Mouse (Mus musculus) heart, embryonic 15.5 days (tissue): ENCODE results near the gene Kctd6. TPM values are rescaled to one million over a fixed set of nuclear protein-coding genes. Genes with fewer than 3 reads are reported as not detected.
A peak's percentile ranks its signal among the peaks of the same experiment; 100 is the strongest.

Experiments used
- ATAC-seq: fragments of 200-750 bp; cut with Nextera tagmentation; replicated peaks from 2 replicates; pipeline ENCODE4 v1.8.0; 2017; ENCODE audit warnings: low read depth, moderate TSS enrichment; ENCODE audit not compliant: insufficient number of reproducible peaks, insufficient read depth, low FRiP score
- H3K27ac ChIP-seq: fragments of 300-500 bp; sonication (generic); 2 replicates; pipeline ENCODE4 v1.5.1; 2015; ENCODE audit warnings: mild to moderate bottlenecking, inconsistent platforms
- H3K27me3 ChIP-seq: fragments of 300-500 bp; sonication (generic); 2 replicates; pipeline ENCODE4 v1.6.1; 2015; ENCODE audit warnings: inconsistent platforms
- H3K36me3 ChIP-seq: fragments of 300-500 bp; sonication (generic); 2 replicates; pipeline ENCODE4 v1.6.1; 2015; ENCODE audit warnings: mild to moderate bottlenecking, inconsistent platforms
- H3K4me1 ChIP-seq: fragments of 300-500 bp; sonication (generic); replicated peaks from 2 replicates; pipeline ENCODE4 v1.6.1; 2015; ENCODE audit warnings: inconsistent platforms
- H3K4me2 ChIP-seq: fragments of 300-500 bp; sonication (generic); 2 replicates; pipeline ENCODE4 v1.6.1; 2015; ENCODE audit warnings: inconsistent platforms, mild to moderate bottlenecking, moderate library complexity
- H3K4me3 ChIP-seq: fragments of 300-500 bp; sonication (generic); 2 replicates; pipeline ENCODE4 v1.5.1; 2015; ENCODE audit warnings: mild to moderate bottlenecking, inconsistent platforms
- H3K9ac ChIP-seq: fragments of 300-500 bp; sonication (generic); 2 replicates; pipeline ENCODE4 v1.6.1; 2015; ENCODE audit warnings: mild to moderate bottlenecking, inconsistent platforms
- H3K9me3 ChIP-seq: fragments of 300-500 bp; sonication (generic); replicated peaks from 2 replicates; pipeline ENCODE4 v1.6.1; 2016; ENCODE audit warnings: inconsistent platforms
- WGBS: fragments of 180-500 bp; shearing (Covaris S2); methylation state at CpG from one replicate; pipeline ENCODE4 v1.1.7; 2015; ENCODE audit warnings: mixed read lengths; 5-methylcytosine and 5-hydroxymethylcytosine counted together
- polyA plus RNA-seq: library from polyadenylated mRNA; unstranded; fragments of >200 nt; fragmentation: Nextera tagmentation; extraction: Ambion mirVana; gene quantifications from 2 replicates; pipeline ENCODE4 v1.2.1, GENCODE M21; 2015

The Kctd6 gene
- polyA plus RNA-seq, 1 experiment from 2014 or later: 12.5 TPM

DNA sequence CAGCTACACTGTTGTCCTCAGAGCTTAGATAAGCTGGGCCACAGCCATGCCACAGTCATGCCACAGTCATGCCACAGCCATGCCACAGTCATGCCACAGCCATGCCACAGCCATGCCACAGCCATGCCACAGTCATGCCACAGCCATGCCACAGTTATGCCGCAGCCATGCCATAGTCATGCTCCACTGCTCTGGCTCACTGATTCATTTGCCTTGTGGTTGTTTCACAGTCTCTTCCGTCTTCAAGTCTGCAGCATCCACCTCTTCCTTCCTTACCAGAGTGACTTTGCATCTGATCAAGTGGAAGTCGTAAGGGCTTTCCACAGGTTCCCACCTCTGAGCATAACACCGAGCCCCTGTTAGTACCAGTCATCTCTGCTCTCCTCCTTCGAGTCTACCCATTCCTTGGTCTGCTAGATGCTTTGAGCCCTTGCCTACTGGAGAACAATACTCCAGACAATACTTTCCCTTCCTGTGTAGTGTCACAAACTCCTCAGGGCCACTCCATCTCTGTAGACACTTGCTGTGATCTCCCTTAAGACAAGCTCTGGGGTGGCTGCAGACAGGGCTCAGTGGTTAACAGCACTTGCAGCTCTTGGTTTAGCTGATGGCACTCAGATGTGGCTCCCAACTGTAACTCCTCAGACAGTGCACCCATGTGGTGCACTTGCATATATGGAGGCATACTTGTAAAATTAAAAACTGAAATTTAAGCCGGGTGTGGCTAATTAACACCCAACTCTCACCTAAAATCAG is 18.4 kb downstream of the Kctd6 start:
- H3K9me3 ChIP-seq: no peaks in the 10 kb centered on the region
- H3K4me1 ChIP-seq: peaks cover 4% of the 10 kb centered on the region
- no peaks in the 10 kb centered on the region for H3K27me3 ChIP-seq
- no peak overlapping the region for H3K4me2 ChIP-seq
- no peak for ATAC-seq
- no peak overlapping the region for H3K4me3 ChIP-seq
- H3K9ac ChIP-seq: no peak overlapping the region
- no peak overlapping the region for H3K27ac ChIP-seq
- WGBS: 70% methylated on average over 6 of the region's 6 CpGs
- no peaks in the 10 kb centered on the region for H3K36me3 ChIP-seq

DNA sequence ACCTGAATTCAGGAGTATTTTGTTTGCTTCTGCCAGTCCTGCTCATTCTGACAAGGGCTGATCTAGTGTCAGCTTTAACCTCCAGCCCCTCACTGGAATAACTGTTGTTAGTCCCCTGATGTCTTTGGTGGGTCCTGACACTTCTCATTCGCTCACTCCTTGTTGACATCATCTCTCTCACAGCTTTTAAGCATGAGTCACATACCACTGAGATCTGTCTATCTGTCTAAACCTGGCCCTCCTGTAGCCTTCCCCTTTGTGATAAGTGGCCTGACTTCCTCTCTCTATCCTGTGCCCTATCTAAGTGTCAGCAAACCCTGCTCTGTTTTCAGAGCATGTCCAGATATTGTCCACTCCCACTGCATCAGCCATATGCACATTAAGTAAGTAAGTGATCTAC is 19.3 kb downstream of the Kctd6 start:
- Histone ChIP-seq H3K4me3 (no peak overlapping the region), H3K4me1 (peaks cover 4% of the 10 kb centered on the region), H3K36me3 (no peaks in the 10 kb centered on the region), H3K4me2 (no peak overlapping the region), H3K27ac (no peak overlapping the region), H3K9me3 (no peaks in the 10 kb centered on the region), H3K27me3 (no peaks in the 10 kb centered on the region), H3K9ac (no peak overlapping the region)
- 11% methylated on average over 1 of the region's 1 CpGs for WGBS
- no peak for ATAC-seq

DNA sequence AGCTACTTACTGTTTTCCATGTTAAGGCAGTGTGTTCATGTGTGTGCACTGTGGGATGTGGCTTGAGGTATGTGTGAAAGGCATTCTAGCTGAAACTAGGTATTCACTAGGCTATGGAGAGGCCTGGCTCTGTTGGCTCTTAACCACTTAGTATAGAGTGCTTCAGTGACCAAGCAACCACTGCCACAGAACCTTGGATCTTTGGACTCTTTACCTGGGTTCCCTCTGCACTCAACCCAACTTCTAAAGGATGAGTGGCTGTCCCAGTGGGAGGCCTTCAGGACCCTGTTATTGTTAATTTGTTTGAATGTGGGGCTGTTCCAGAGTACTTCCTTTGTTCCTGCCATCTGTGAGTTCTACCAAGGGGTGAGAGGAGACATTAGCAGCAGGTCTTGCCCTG is 27.9 kb downstream of the Kctd6 start:
- Histone ChIP-seq H3K27ac (no peak overlapping the region), H3K9ac (no peak overlapping the region), H3K36me3 (no peaks in the 10 kb centered on the region), H3K27me3 (no peaks in the 10 kb centered on the region), H3K4me1 (peaks cover 4% of the 10 kb centered on the region; the same call in 1 of the 2 replicates), H3K4me3 (no peak overlapping the region), H3K4me2 (no peak overlapping the region), H3K9me3 (no peaks in the 10 kb centered on the region)
- ATAC-seq: no peak

DNA sequence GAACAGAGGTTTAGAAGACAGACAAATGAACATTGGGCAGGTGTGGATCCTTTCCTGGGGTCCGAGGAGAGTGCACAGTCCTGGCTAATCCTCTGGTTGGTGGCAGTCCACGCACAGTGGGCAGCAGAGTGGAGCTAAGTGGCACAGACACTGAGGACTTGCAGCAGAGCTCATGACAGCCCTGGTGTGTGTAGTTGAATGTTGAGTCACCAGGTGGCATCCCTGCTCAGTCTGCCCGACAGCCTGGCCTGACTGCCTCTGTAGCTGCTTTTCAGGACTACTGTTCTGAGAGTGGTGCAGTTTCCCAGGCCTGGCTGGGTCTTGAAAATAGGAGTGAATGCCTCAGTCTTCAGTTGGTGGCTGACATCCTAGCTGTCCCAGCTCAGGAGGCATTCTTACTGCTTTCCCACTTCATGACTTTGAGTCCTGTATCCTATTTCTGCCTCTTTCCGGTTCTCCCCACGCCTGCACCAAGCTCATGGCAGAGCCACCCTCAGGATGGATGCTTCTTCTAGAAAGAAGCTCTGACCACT is 28.5 kb downstream of the Kctd6 start:
- WGBS: 62% methylated on average over 5 of the region's 5 CpGs
- no peaks in the 10 kb centered on the region for H3K36me3 ChIP-seq
- no peaks in the 10 kb centered on the region for H3K27me3 ChIP-seq
- ATAC-seq: 0 out of 2 replicates have a peak, but pooled peaks have one; percentile 29
- H3K4me1 ChIP-seq: peaks cover 4% of the 10 kb centered on the region; the same call in 1 of the 2 replicates
- H3K4me2 ChIP-seq: no peak overlapping the region
- no peak overlapping the region for H3K9ac ChIP-seq
- no peak overlapping the region for H3K4me3 ChIP-seq
- no peaks in the 10 kb centered on the region for H3K9me3 ChIP-seq
- H3K27ac ChIP-seq: no peak overlapping the region

DNA sequence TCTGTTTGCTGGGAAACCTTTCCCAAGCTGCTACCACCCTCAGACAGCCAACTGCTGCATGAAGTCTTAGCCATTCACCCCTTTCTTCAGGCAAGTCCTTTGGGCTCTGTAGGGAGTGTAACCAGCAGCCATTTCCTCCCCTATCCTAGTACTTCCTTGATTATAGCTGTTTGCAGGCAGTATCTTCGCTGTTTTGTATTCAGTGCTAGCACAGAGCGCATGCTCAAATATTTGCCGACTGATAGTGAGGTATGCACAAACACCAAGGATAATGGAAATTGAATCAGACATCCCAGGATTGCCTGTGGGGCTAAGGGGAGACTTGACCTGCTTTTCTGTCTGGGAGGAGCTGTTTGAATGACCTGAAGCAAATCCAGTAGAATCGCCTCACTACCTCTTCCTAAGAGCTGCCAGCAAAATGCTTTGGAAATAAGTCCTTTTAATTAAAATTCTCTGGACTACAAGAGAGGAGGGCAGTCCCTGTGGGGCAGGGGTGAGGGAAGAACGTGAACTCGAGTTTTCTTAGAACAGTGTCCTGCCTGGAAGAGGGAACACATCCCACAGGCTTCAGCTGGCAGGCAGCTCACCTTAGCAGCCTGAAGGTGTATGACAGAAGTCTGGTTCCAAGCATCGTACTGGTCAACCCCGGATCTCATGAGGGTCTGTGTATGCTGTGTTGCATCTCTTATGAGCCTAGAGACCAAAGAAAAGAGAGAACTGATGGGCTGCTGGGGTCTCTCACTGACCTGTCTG is 29.4 kb downstream of the Kctd6 start:
- Histone ChIP-seq H3K4me1 (peaks cover 4% of the 10 kb centered on the region; the same call in 1 of the 2 replicates), H3K9ac (no peak overlapping the region), H3K4me2 (no peak overlapping the region), H3K27ac (no peak overlapping the region), H3K9me3 (no peaks in the 10 kb centered on the region), H3K4me3 (no peak overlapping the region), H3K36me3 (no peaks in the 10 kb centered on the region), H3K27me3 (no peaks in the 10 kb centered on the region)
- 65% methylated on average over 8 of the region's 8 CpGs for WGBS
- no peak for ATAC-seq

DNA sequence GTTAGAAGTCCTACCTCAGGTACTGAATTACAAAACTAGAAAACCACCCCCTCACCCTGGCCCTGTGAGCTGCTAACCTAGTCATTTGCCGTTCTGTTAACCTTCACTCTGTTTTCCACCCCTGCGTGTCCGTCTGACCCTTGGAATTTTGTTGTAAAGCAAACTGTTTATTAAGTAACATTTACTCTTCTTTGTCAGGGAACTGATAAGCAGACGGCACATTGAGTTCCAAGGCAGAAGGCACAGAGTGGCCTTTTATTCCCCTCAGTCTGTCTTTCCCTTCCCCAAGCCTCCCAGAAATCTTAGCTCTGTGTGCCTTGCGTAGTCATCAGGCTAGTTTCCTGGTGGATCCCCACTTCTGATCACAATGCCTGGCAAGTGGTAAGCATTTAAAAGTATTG is 30.3 kb downstream of the Kctd6 start:
- Histone ChIP-seq H3K4me3 (no peak overlapping the region), H3K9me3 (no peaks in the 10 kb centered on the region), H3K27ac (no peak overlapping the region), H3K4me1 (peaks cover 4% of the 10 kb centered on the region; the same call in 1 of the 2 replicates), H3K27me3 (no peaks in the 10 kb centered on the region), H3K4me2 (no peak overlapping the region), H3K36me3 (no peaks in the 10 kb centered on the region), H3K9ac (no peak overlapping the region)
- WGBS: 67% methylated on average over 5 of the region's 5 CpGs
- no peak for ATAC-seq

DNA sequence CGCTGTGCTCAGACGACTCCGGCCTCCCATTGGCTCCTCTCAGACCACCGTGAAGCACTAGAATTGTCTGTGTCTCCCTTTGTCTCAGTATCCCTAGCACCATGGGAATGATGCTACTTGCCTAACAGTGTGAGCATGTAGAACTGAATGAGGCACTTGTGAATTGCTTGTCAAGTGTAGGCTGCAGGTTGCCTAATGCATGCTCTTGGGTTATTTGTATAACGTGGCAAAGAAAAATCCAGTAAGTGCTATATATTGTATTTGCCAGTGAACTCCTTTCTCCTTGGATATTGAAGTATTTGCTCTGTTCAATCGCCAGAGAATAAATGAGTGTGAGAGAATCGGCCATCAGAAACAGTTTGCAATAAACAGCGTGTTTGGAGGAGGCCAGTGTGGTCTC is 32.9 kb downstream of the Kctd6 start:
- ATAC-seq: no peak
- Histone ChIP-seq H3K36me3 (no peaks in the 10 kb centered on the region), H3K4me1 (peaks cover 4% of the 10 kb centered on the region; the same call in 1 of the 2 replicates), H3K4me2 (no peak overlapping the region), H3K4me3 (no peak overlapping the region), H3K9me3 (no peaks in the 10 kb centered on the region), H3K27me3 (no peaks in the 10 kb centered on the region), H3K27ac (no peak overlapping the region), H3K9ac (no peak overlapping the region)
- 82% methylated on average over 8 of the region's 8 CpGs for WGBS

DNA sequence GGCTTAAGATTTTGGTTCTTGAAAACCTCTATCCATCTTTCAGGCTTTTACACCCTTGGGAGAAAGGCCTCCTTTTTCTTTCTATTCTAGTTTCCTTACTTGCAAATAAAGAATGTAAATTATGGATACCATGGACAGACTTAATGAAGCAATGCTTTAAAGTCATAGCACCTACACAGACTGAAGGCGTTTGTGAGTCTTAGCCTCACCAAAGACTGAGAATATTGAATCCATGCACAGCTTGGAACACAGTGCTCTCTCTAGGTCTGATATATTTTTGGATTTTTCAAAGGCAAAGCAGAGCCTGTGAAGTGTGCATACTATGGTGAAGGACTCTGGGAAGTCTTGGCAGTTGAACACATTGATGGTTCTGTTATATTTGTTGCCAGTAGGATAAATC is 35.3 kb downstream of the Kctd6 start:
- Histone ChIP-seq H3K9me3 (no peaks in the 10 kb centered on the region), H3K36me3 (no peaks in the 10 kb centered on the region), H3K4me3 (no peak overlapping the region), H3K27me3 (no peaks in the 10 kb centered on the region), H3K4me2 (no peak overlapping the region), H3K4me1 (no peaks in the 10 kb centered on the region), H3K27ac (no peak overlapping the region), H3K9ac (no peak overlapping the region)
- no peak for ATAC-seq
- WGBS: 96% methylated on average over 1 of the region's 1 CpGs

DNA sequence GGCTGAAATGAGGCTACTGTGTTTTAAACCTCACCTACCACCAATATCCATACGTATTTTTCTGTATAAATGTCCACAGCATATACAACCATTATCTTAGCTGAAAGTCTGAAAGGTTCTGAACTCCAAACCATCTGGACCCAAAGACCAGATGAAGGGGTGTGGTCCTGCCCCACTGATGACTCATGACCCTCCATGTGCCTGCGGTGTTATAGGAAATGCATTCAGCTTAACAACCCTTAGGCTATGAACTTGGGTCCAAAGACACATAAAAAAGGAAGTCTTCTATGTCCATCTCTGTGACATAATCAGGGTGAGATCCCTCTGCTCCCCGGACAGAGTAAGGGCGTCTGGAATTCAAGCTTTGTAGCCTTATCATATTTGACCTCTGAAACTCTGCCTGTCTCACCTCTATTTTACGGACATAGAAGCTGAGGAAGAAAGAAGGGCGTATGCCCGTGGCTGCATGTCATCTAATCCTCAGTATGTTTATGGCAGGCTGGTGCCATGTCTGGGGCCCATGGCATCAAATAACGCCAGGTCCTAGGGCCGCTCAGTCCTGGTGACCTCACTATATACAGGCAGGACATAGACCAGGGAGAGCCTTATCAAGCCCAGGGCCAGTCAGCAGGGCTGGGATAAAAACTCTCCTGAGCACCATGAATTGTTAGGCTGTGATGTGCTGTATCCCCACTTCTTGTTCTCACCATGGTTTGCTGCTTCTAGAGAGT is 36.4 kb downstream of the Kctd6 start:
- H3K36me3 ChIP-seq: no peaks in the 10 kb centered on the region
- no peak overlapping the region for H3K4me2 ChIP-seq
- 63% methylated on average over 9 of the region's 9 CpGs for WGBS
- no peak overlapping the region for H3K27ac ChIP-seq
- H3K4me3 ChIP-seq: no peak overlapping the region
- H3K9ac ChIP-seq: no peak overlapping the region
- no peaks in the 10 kb centered on the region for H3K27me3 ChIP-seq
- no peak for ATAC-seq
- no peaks in the 10 kb centered on the region for H3K9me3 ChIP-seq
- H3K4me1 ChIP-seq: no peaks in the 10 kb centered on the region

DNA sequence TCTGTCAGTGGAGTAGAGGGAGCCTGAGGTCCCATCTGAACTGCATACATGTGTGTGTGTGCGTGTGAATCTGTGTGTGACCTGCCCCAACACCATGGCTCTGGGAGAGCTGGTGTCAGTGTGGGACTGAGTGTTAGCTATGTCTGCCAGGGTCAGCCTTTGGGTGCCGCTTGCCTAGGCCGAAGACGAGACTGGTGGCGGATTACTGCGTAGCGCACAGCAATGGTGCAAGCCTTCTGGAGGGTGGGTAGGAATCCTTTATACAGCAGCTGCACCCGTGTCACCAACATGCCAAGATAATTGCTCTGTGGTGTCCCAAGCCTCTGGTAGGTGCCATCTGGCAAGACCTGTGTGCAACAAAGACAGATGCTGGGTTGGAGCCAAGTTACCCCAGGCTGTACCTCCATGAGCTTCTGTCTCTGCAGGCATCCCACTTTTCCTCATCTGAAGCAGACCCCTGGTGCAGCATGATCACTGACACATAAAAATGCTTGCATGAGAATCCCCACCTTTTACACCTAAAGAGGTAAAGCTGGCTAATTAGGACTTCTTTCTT is 37.5 kb downstream of the Kctd6 start:
- Histone ChIP-seq H3K27ac (no peak overlapping the region), H3K9me3 (no peaks in the 10 kb centered on the region), H3K4me2 (no peak overlapping the region), H3K4me3 (no peak overlapping the region), H3K9ac (no peak overlapping the region), H3K36me3 (no peaks in the 10 kb centered on the region), H3K4me1 (no peaks in the 10 kb centered on the region), H3K27me3 (no peaks in the 10 kb centered on the region)
- 92% methylated on average over 8 of the region's 8 CpGs for WGBS
- no peak for ATAC-seq
